Mouse (Mus musculus): ENCODE measurements around the gene Sdc1.

GRCm38 (mm10) chr12:8774183-8774582 is 3.1 kb downstream of the Sdc1 start:
- TF ChIP-seq EP300 (IDR thresholded peaks at IDR 0.05; ENCODE audit: insufficient read depth, low read depth, low read length) (no peak), CTCF (IDR thresholded peaks at IDR 0.05) (no peak), POLR2A (IDR thresholded peaks at IDR 0.05; ENCODE audit: insufficient read depth, low read depth, low read length) (no peak)
